Mouse (Mus musculus) CH12.LX (cell line): ENCODE data around the gene Ppp4r4. TPM values are rescaled to one million over a fixed set of nuclear protein-coding genes. Genes with fewer than 3 reads are reported as not detected.

Experiments used
- polyA plus RNA-seq: library from polyadenylated mRNA; unstranded; fragments of >175 nt; gene quantifications from 2 replicates; pipeline ENCODE4 v1.2.1, GENCODE M21; 2012; ENCODE audit warnings: low read depth; ENCODE audit not compliant: insufficient read length
- total RNA-seq, 2 experiments: library from RNA; depleted of rRNA; stranded (reverse); fragments of 300-350 nt in 1 of 2; fragments of >200 nt in 1 of 2; gene quantifications; 2 replicates each; pipeline ENCODE4 v1.2.3; 2012 to 2014

Ppp4r4 gene
- total and polyA plus RNA-seq, 3 experiments, result 0.38 to 1.7 (median 0.68) TPM

Other genes with a start within 250 kb of the Ppp4r4 start
- not detected in 2 replicates for gene Fam181a, start 221.3 kb upstream of the Ppp4r4 start, total RNA-seq (2012; rRNA removed)
- not detected in 2 replicates for gene Fam181a, start 221.3 kb upstream of the Ppp4r4 start, total RNA-seq (2014; rRNA removed)
- gene Fam181a, start 221.3 kb upstream of the Ppp4r4 start, polyA plus RNA-seq, result not detected in 2 replicates
- gene Asb2, start 176.3 kb upstream of the Ppp4r4 start, total RNA-seq (2012; rRNA removed), result 4.1 and 5.5 TPM in 2 replicates
- gene Asb2, start 176.3 kb upstream of the Ppp4r4 start, total RNA-seq (2014; rRNA removed), result 5.3 and 6.2 TPM in 2 replicates
- gene Asb2, start 176.3 kb upstream of the Ppp4r4 start, polyA plus RNA-seq, result 2.7 and 3.0 TPM in 2 replicates
- 5.4 and 11.5 TPM in 2 replicates for gene Otub2, start 143.6 kb upstream of the Ppp4r4 start, total RNA-seq (2012; rRNA removed)
- gene Otub2, start 143.6 kb upstream of the Ppp4r4 start, total RNA-seq (2014; rRNA removed), result 6.8 and 7.6 TPM in 2 replicates
- gene Otub2, start 143.6 kb upstream of the Ppp4r4 start, polyA plus RNA-seq, result 3.0 and 3.1 TPM in 2 replicates
- 0.34 and 1.2 TPM in 2 replicates for gene 9330161L09Rik, start 124.5 kb upstream of the Ppp4r4 start, total RNA-seq (2012; rRNA removed)
- 0.24 and 0.50 TPM in 2 replicates for gene 9330161L09Rik, start 124.5 kb upstream of the Ppp4r4 start, total RNA-seq (2014; rRNA removed)
- 0.33 and 0.54 TPM in 2 replicates for gene 9330161L09Rik, start 124.5 kb upstream of the Ppp4r4 start, polyA plus RNA-seq
- 76.2 and 91.3 TPM in 2 replicates for gene Ddx24, start 106.5 kb upstream of the Ppp4r4 start, total RNA-seq (2012; rRNA removed)
- gene Ddx24, start 106.5 kb upstream of the Ppp4r4 start, total RNA-seq (2014; rRNA removed), result 83.0 and 87.9 TPM in 2 replicates
- 125 and 150 TPM in 2 replicates for gene Ddx24, start 106.5 kb upstream of the Ppp4r4 start, polyA plus RNA-seq
- gene Ifi27, start 98.1 kb upstream of the Ppp4r4 start, total RNA-seq (2012; rRNA removed), result 143 and 198 TPM in 2 replicates
- gene Ifi27, start 98.1 kb upstream of the Ppp4r4 start, total RNA-seq (2014; rRNA removed), result 135 and 150 TPM in 2 replicates
- 132 and 142 TPM in 2 replicates for gene Ifi27, start 98.1 kb upstream of the Ppp4r4 start, polyA plus RNA-seq
- 116 and 133 TPM in 2 replicates for gene Ifi27l2a, start 88.6 kb upstream of the Ppp4r4 start, total RNA-seq (2012; rRNA removed)
- gene Ifi27l2a, start 88.6 kb upstream of the Ppp4r4 start, total RNA-seq (2014; rRNA removed), result 262 and 289 TPM in 2 replicates
- gene Ifi27l2a, start 88.6 kb upstream of the Ppp4r4 start, polyA plus RNA-seq, result 81.1 and 83.9 TPM in 2 replicates
- not detected in 2 replicates for gene Ifi27l2b, start 75.1 kb upstream of the Ppp4r4 start, total RNA-seq (2012; rRNA removed)
- gene Ifi27l2b, start 75.1 kb upstream of the Ppp4r4 start, total RNA-seq (2014; rRNA removed), result not detected in 2 replicates
- gene Ifi27l2b, start 75.1 kb upstream of the Ppp4r4 start, polyA plus RNA-seq, result not detected in 2 replicates
- gene Serpina10, start 99.2 kb downstream of the Ppp4r4 start, total RNA-seq (2012; rRNA removed), result not detected in 2 replicates
- gene Serpina10, start 99.2 kb downstream of the Ppp4r4 start, total RNA-seq (2014; rRNA removed), result not detected in 2 replicates
- not detected in 2 replicates for gene Serpina10, start 99.2 kb downstream of the Ppp4r4 start, polyA plus RNA-seq
- not detected in 2 replicates for gene Serpina6, start 124.9 kb downstream of the Ppp4r4 start, total RNA-seq (2012; rRNA removed)
- gene Serpina6, start 124.9 kb downstream of the Ppp4r4 start, total RNA-seq (2014; rRNA removed), result not detected in 2 replicates
- not detected in 2 replicates for gene Serpina6, start 124.9 kb downstream of the Ppp4r4 start, polyA plus RNA-seq
- gene Serpina16, start 143.9 kb downstream of the Ppp4r4 start, total RNA-seq (2012; rRNA removed), result not detected in 2 replicates
- gene Serpina16, start 143.9 kb downstream of the Ppp4r4 start, total RNA-seq (2014; rRNA removed), result not detected in 2 replicates
- gene Serpina16, start 143.9 kb downstream of the Ppp4r4 start, polyA plus RNA-seq, result not detected in 2 replicates
- gene Serpina1f, start 163.2 kb downstream of the Ppp4r4 start, total RNA-seq (2012; rRNA removed), result not detected in 2 replicates
- gene Serpina1f, start 163.2 kb downstream of the Ppp4r4 start, total RNA-seq (2014; rRNA removed), result not detected in 2 replicates
- gene Serpina1f, start 163.2 kb downstream of the Ppp4r4 start, polyA plus RNA-seq, result not detected in 2 replicates
- gene Serpina1d, start 241.3 kb downstream of the Ppp4r4 start, total RNA-seq (2012; rRNA removed), result not detected in 2 replicates
- gene Serpina1d, start 241.3 kb downstream of the Ppp4r4 start, total RNA-seq (2014; rRNA removed), result not detected in 2 replicates
- gene Serpina1d, start 241.3 kb downstream of the Ppp4r4 start, polyA plus RNA-seq, result not detected in 2 replicates